Mouse (Mus musculus): Measurements from ENCODE around the gene Zbtb20.

DNA sequence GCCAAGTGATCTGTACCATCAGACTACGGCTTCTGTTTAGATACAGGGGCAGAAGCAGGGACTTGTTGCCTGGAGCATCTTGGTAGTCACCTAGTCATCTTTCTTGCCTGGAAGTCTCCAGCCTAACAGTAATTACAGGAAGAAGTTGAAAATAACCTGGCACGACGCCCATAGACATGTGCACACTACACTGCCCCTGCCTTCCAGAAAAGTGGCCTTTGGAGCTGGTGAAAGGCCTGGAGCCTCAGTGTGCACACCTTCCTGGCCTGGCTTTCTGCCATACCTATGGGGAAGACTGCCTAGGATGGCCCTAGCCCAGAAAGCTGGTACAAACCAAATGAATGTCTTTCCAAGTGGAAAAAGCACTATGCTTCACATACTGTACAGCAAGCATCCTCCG, 703.4 kb downstream of the Zbtb20 start:
- no peak for TF ChIP-seq POLR2A (IDR thresholded peaks at IDR 0.05; ENCODE audit: insufficient read depth, low read depth, low read length)
- no peak for TF ChIP-seq CTCF (IDR thresholded peaks at IDR 0.05; ENCODE audit: insufficient read depth, low read depth, low read length)

Measured in olfactory bulb, adult 2 months (tissue).